Mouse (Mus musculus): ENCODE measurements around the gene Fam71a.

- no peak for TF ChIP-seq EP300 (IDR thresholded peaks at IDR 0.05; ENCODE audit: insufficient read depth, low read depth, low read length)
- no peak for TF ChIP-seq CTCF (IDR thresholded peaks at IDR 0.05)
These were observed 17.0 kb upstream of the Fam71a start for GRCm38 (mm10) chr1:191181469-191182259.

All from heart, adult 2 months (tissue).